Mouse (Mus musculus): Measurements from ENCODE around the gene Tmem266. TPM values are rescaled to one million over a fixed set of nuclear protein-coding genes. Genes with fewer than 3 reads are reported as not detected.

Tmem266 gene
- polyA plus RNA-seq, 1 experiment = 0.23 TPM

GRCm38 (mm10) chr9:55357164-55357563, 30.5 kb downstream of the Tmem266 start:
- TF ChIP-seq CTCF (conservative IDR thresholded peaks at IDR 0.05; ENCODE audit: insufficient read depth, insufficient read length, low read depth, low read length) = no peak
- TF ChIP-seq POLR2A (IDR thresholded peaks at IDR 0.05; ENCODE audit: low read depth, low read length) = no peak
- Histone ChIP-seq H3K36me3 (ENCODE audit: control insufficient read depth, insufficient read depth, low read length) (no peaks in the 10 kb centered on the region), H3K4me1 (ENCODE audit: control insufficient read depth, insufficient read depth, low read length) (no peaks in the 10 kb centered on the region), H3K27me3 (replicated peaks; ENCODE audit: control insufficient read depth, insufficient read depth, low read length) (no peaks in the 10 kb centered on the region), H3K4me3 (ENCODE audit: insufficient read depth, low read depth, low read length) (no peak overlapping the region), H3K27ac (ENCODE audit: insufficient read depth, low read depth, low read length) (no peak overlapping the region)
- DNase-seq = no peak
- WGBS = 80% methylated on average over 1 of the region's 1 CpGs

GRCm38 (mm10) chr9:55360372-55360771, 33.7 kb downstream of the Tmem266 start:
- H3K27ac ChIP-seq (ENCODE audit: insufficient read depth, low read depth, low read length) = no peak overlapping the region
- no peak for DNase-seq
- H3K4me3 ChIP-seq (ENCODE audit: insufficient read depth, low read depth, low read length) = no peak overlapping the region
- 62% methylated on average over 3 of the region's 3 CpGs for WGBS
- no peak for TF ChIP-seq CTCF (conservative IDR thresholded peaks at IDR 0.05; ENCODE audit: insufficient read depth, insufficient read length, low read depth, low read length)
- no peak for TF ChIP-seq POLR2A (IDR thresholded peaks at IDR 0.05; ENCODE audit: low read depth, low read length)
- no peaks in the 10 kb centered on the region for H3K36me3 ChIP-seq (ENCODE audit: control insufficient read depth, insufficient read depth, low read length)
- H3K4me1 ChIP-seq (ENCODE audit: control insufficient read depth, insufficient read depth, low read length) = no peaks in the 10 kb centered on the region
- no peaks in the 10 kb centered on the region for H3K27me3 ChIP-seq (replicated peaks; ENCODE audit: control insufficient read depth, insufficient read depth, low read length)

- Histone ChIP-seq H3K4me1 (ENCODE audit: control insufficient read depth, insufficient read depth, low read length) (no peaks in the 10 kb centered on the region), H3K4me3 (ENCODE audit: insufficient read depth, low read depth, low read length) (no peak overlapping the region), H3K27me3 (replicated peaks; ENCODE audit: control insufficient read depth, insufficient read depth, low read length) (no peaks in the 10 kb centered on the region), H3K36me3 (ENCODE audit: control insufficient read depth, insufficient read depth, low read length) (no peaks in the 10 kb centered on the region), H3K27ac (ENCODE audit: insufficient read depth, low read depth, low read length) (no peak overlapping the region)
- DNase-seq = no peak
- WGBS = 31% methylated on average over 7 of the region's 7 CpGs
- TF ChIP-seq CTCF (conservative IDR thresholded peaks at IDR 0.05; ENCODE audit: insufficient read depth, insufficient read length, low read depth, low read length) (no peak), POLR2A (IDR thresholded peaks at IDR 0.05; ENCODE audit: low read depth, low read length) (no peak)
Observed at GRCm38 (mm10) chr9:55360861-55361260, 34.1 kb downstream of the Tmem266 start.

- no peak for TF ChIP-seq POLR2A (IDR thresholded peaks at IDR 0.05; ENCODE audit: low read depth, low read length)
Observed at GRCm38 (mm10) chr9:55361969-55362368, 35.3 kb downstream of the Tmem266 start.

GRCm38 (mm10) chr9:55363707-55364106, 37.0 kb downstream of the Tmem266 start:
- DNase-seq = no peak
- Histone ChIP-seq H3K4me1 (ENCODE audit: control insufficient read depth, insufficient read depth, low read length) (no peaks in the 10 kb centered on the region), H3K27ac (ENCODE audit: insufficient read depth, low read depth, low read length) (no peak overlapping the region), H3K36me3 (ENCODE audit: control insufficient read depth, insufficient read depth, low read length) (no peaks in the 10 kb centered on the region), H3K4me3 (ENCODE audit: insufficient read depth, low read depth, low read length) (no peak overlapping the region), H3K27me3 (replicated peaks; ENCODE audit: control insufficient read depth, insufficient read depth, low read length) (no peaks in the 10 kb centered on the region)
- no peak for TF ChIP-seq CTCF (conservative IDR thresholded peaks at IDR 0.05; ENCODE audit: insufficient read depth, insufficient read length, low read depth, low read length)
- TF ChIP-seq POLR2A (IDR thresholded peaks at IDR 0.05; ENCODE audit: low read depth, low read length) = no peak

More at GRCm38 (mm10) chr9:55361969-55362368, 35.3 kb downstream of the Tmem266 start:
- WGBS = 31% methylated on average over 5 of the region's 5 CpGs
- DNase-seq = no peak
- Histone ChIP-seq H3K36me3 (ENCODE audit: control insufficient read depth, insufficient read depth, low read length) (no peaks in the 10 kb centered on the region), H3K4me3 (ENCODE audit: insufficient read depth, low read depth, low read length) (no peak overlapping the region), H3K4me1 (ENCODE audit: control insufficient read depth, insufficient read depth, low read length) (no peaks in the 10 kb centered on the region), H3K27me3 (replicated peaks; ENCODE audit: control insufficient read depth, insufficient read depth, low read length) (no peaks in the 10 kb centered on the region), H3K27ac (ENCODE audit: insufficient read depth, low read depth, low read length) (no peak overlapping the region)

GRCm38 (mm10) chr9:55368011-55368410, 41.3 kb downstream of the Tmem266 start:
- no peak for DNase-seq
- 20% methylated on average over 3 of the region's 3 CpGs for WGBS
- TF ChIP-seq CTCF (conservative IDR thresholded peaks at IDR 0.05; ENCODE audit: insufficient read depth, insufficient read length, low read depth, low read length) = no peak
- no peak for TF ChIP-seq POLR2A (IDR thresholded peaks at IDR 0.05; ENCODE audit: low read depth, low read length)

GRCm38 (mm10) chr9:55371908-55372307, 45.2 kb downstream of the Tmem266 start:
- H3K27ac ChIP-seq (ENCODE audit: insufficient read depth, low read depth, low read length) = no peak overlapping the region

More at GRCm38 (mm10) chr9:55368011-55368410, 41.3 kb downstream of the Tmem266 start:
- Histone ChIP-seq H3K36me3 (ENCODE audit: control insufficient read depth, insufficient read depth, low read length) (no peaks in the 10 kb centered on the region), H3K27ac (ENCODE audit: insufficient read depth, low read depth, low read length) (no peak overlapping the region), H3K4me1 (ENCODE audit: control insufficient read depth, insufficient read depth, low read length) (no peaks in the 10 kb centered on the region), H3K27me3 (replicated peaks; ENCODE audit: control insufficient read depth, insufficient read depth, low read length) (no peaks in the 10 kb centered on the region), H3K4me3 (ENCODE audit: insufficient read depth, low read depth, low read length) (no peak overlapping the region)

More at GRCm38 (mm10) chr9:55371908-55372307, 45.2 kb downstream of the Tmem266 start:
- no peak overlapping the region for H3K4me3 ChIP-seq (ENCODE audit: insufficient read depth, low read depth, low read length)
- no peaks in the 10 kb centered on the region for H3K4me1 ChIP-seq (ENCODE audit: control insufficient read depth, insufficient read depth, low read length)
- H3K27me3 ChIP-seq (replicated peaks; ENCODE audit: control insufficient read depth, insufficient read depth, low read length) = no peaks in the 10 kb centered on the region
- WGBS = 77% methylated on average over 7 of the region's 7 CpGs
- no peak for DNase-seq
- H3K36me3 ChIP-seq (ENCODE audit: control insufficient read depth, insufficient read depth, low read length) = no peaks in the 10 kb centered on the region
- TF ChIP-seq CTCF (conservative IDR thresholded peaks at IDR 0.05; ENCODE audit: insufficient read depth, insufficient read length, low read depth, low read length) (no peak), POLR2A (IDR thresholded peaks at IDR 0.05; ENCODE audit: low read depth, low read length) (no peak)

Data from kidney, adult 2 months (tissue).